Mouse (Mus musculus) gastrocnemius, postnatal 36 days (tissue): ENCODE results near the gene Cep128. TPM values are rescaled to one million over a fixed set of nuclear protein-coding genes. Genes with fewer than 3 reads are reported as not detected.
A peak's percentile ranks its signal among the peaks of the same experiment; 100 is the strongest.
"Not testable (repeated sequence)": the region's sequence is repeated elsewhere in the genome, so short reads cannot be mapped to it uniquely, and the experiment has no call there.

Source experiments
- DNase-seq, 2 experiments: peaks; one replicate each; pipeline ENCODE4 v3.0.0; 2022
- intact Hi-C: fragments of 180-260 bp; cut with DNase I; formaldehyde crosslinking; loops from one replicate; pipeline ENCODE4 v1.15.1; 2025
- long read RNA-seq, 2 experiments: library from polyadenylated mRNA; stranded (forward); transcript quantifications; one replicate each; pipeline ENCODE4 v2.0.0; 2021
- total RNA-seq, 2 experiments: library from RNA; stranded (reverse); gene quantifications; 2 replicates each; pipeline ENCODE4 v1.2.3; 2021

Cep128 gene
- total RNA-seq = 1 to 10 TPM; 1.2 to 1.3 TPM
- long read RNA-seq, experiment 1 = 0 reads
- long read RNA-seq, experiment 2 = 0 reads

GRCm38 (mm10) chr12:91384281-91385017 is at the start of gene Cep128, which contains the start of gene Tshr:
Gene Cep128, minus strand, starts transcription at chr12:91384409.
Gene Tshr, plus strand, starts transcription at chr12:91384563.
- DNase-seq = peak; percentile 83 to 87
- intact Hi-C loops = no loop called here

- intact Hi-C loops = no loop called here
- no peak for DNase-seq
These were observed 42.9 kb upstream of the Cep128 start for GRCm38 (mm10) chr12:91427129-91427528.

- no peak for DNase-seq
- intact Hi-C loops = no loop called here
These were observed 42.3 kb upstream of the Cep128 start for GRCm38 (mm10) chr12:91426499-91426898.

GRCm38 (mm10) chr12:91423125-91423820 is 39.1 kb upstream of the Cep128 start:
- DNase-seq = peak in 1 of 2 experiments; percentile 4
- intact Hi-C loops = no loop called here

GRCm38 (mm10) chr12:91421272-91421671 is 37.1 kb upstream of the Cep128 start:
- intact Hi-C loops = no loop called here
- no peak for DNase-seq

GRCm38 (mm10) chr12:91418791-91419190 is 34.6 kb upstream of the Cep128 start:
- peak; percentile 24 to 32 for DNase-seq
- intact Hi-C loops = loop anchor here (2.0 to 5.0 kb wide), 2 partner anchors 18 to 379 kb away; no protein-coding TSS in a partner anchor

GRCm38 (mm10) chr12:91416828-91417227 is 32.6 kb upstream of the Cep128 start:
- no peak for DNase-seq
- intact Hi-C loops = loop anchor here (5.0 kb wide), 1 partner anchor 380 kb away; no protein-coding TSS in a partner anchor

GRCm38 (mm10) chr12:91415112-91415511 is 30.9 kb upstream of the Cep128 start:
- DNase-seq = no peak

GRCm38 (mm10) chr12:91412461-91413182 is 28.4 kb upstream of the Cep128 start:
- intact Hi-C loops = no loop called here

More at GRCm38 (mm10) chr12:91415112-91415511, 30.9 kb upstream of the Cep128 start:
- intact Hi-C loops = loop anchor here (5.0 kb wide), 1 partner anchor 382 kb away; no protein-coding TSS in a partner anchor

GRCm38 (mm10) chr12:91410306-91410705 is 26.1 kb upstream of the Cep128 start:
- intact Hi-C loops = no loop called here
- DNase-seq = no peak

More at GRCm38 (mm10) chr12:91412461-91413182, 28.4 kb upstream of the Cep128 start:
- no peak for DNase-seq

GRCm38 (mm10) chr12:91401049-91401352 is 16.8 kb upstream of the Cep128 start:
- DNase-seq = no peak
- intact Hi-C loops = loop anchor here (2.0 to 5.0 kb wide), 2 partner anchors 18 to 396 kb away; no protein-coding TSS in a partner anchor

GRCm38 (mm10) chr12:91400232-91401048 is 16.2 kb upstream of the Cep128 start:
- peak; percentile 57 to 58 for DNase-seq
- intact Hi-C loops = loop anchor here (2.0 to 5.0 kb wide), 2 partner anchors 18 to 397 kb away; no protein-coding TSS in a partner anchor

GRCm38 (mm10) chr12:91383516-91384264 is 519 bp downstream of the Cep128 start:
- DNase-seq = no peak
- intact Hi-C loops = no loop called here

- intact Hi-C loops = no loop called here
- no peak for DNase-seq
These were observed 15.0 kb downstream of the Cep128 start for GRCm38 (mm10) chr12:91369173-91369572.

- DNase-seq = no peak
- intact Hi-C loops = no loop called here
These were observed 30.4 kb downstream of the Cep128 start for GRCm38 (mm10) chr12:91353783-91354182.

GRCm38 (mm10) chr12:91338656-91339055 is 45.6 kb downstream of the Cep128 start:
- DNase-seq, intact Hi-C loops: not testable (repeated sequence)

GRCm38 (mm10) chr12:91327527-91327926 is 56.7 kb downstream of the Cep128 start:
- intact Hi-C loops = loop anchor here (10.0 kb wide), 1 partner anchor 763 kb away; no protein-coding TSS in a partner anchor
- no peak for DNase-seq

- intact Hi-C loops = loop anchor here (10.0 kb wide), 1 partner anchor 761 kb away; no protein-coding TSS in a partner anchor
- DNase-seq = no peak
These were observed 58.1 kb downstream of the Cep128 start for GRCm38 (mm10) chr12:91326104-91326503.

- peak in 1 of 2 experiments; percentile 13 for DNase-seq
- intact Hi-C loops = no loop called here
These were observed 69.2 kb downstream of the Cep128 start for GRCm38 (mm10) chr12:91315026-91315425.
